In the genomic region with DNA sequence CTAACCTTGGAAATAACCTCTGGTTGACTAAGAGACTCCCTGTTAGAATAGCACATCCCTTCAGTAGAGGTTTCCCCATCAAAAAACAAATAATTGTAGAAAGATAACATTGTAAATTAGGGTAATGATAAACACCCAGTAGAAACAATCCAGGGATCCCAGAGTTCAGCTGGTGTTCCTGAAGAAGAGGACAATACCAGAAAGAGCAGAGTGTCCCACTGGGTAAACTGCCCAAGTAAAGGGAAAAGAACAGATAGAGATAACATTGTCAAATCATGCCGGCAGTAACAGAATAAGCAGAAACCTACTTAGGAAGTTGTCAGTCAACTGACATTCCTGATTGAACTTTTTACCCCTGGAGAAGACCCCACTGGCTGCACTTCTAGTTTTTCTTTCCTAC, we compare ENCODE assay signal across 26 mouse cellular contexts.
"Had no signal": no experiment of that assay in that cellular context is flagged by ENCODE, and none has a peak within 500 bp of the region (broad histone marks: within the 10 kb centered on the region; RNA-seq: fewer than 3 reads in every experiment).

No protein-coding gene starts in this region.

- DNase-seq: gastrocnemius, adult 2 months; gastrocnemius, postnatal 10 days; gastrocnemius, postnatal 25 days; heart, postnatal 4 days; kidney, adult 18-20 months; kidney, adult 8-10 months; kidney, postnatal 10 days; kidney, postnatal 25 days; kidney, postnatal 4 days; liver; liver, embryonic 13.5 days; liver, postnatal 0 days had no signal

- ATAC-seq: forebrain, embryonic 16.5 days; hindbrain, embryonic 16.5 days; inflammation-experienced regulatory T-cells, adult 6 months; intestine, embryonic 15.5 days; intestine, postnatal 0 days; liver, postnatal 0 days had no signal

- H3K27ac ChIP-seq: gastrocnemius, adult 2 months; hindbrain, embryonic 10.5 days; hindbrain, embryonic 12.5 days; hindbrain, embryonic 14.5 days; intestine, embryonic 15.5 days; layer of hippocampus, adult 2 months; left cerebral cortex, adult 2 months; limb, embryonic 10.5 days; limb, embryonic 12.5 days; liver, embryonic 13.5 days; liver, embryonic 15.5 days had no signal

- H3K36me3 ChIP-seq: hindbrain, embryonic 10.5 days; hindbrain, embryonic 12.5 days; intestine, embryonic 15.5 days; limb, embryonic 10.5 days; limb, embryonic 12.5 days; liver, embryonic 13.5 days; liver, embryonic 15.5 days had no signal

- H3K9ac ChIP-seq: hindbrain, embryonic 12.5 days; hindbrain, embryonic 14.5 days; intestine, embryonic 15.5 days; limb, embryonic 12.5 days; liver, embryonic 13.5 days; liver, embryonic 15.5 days; liver, postnatal 0 days had no signal

- H3K4me3 ChIP-seq: gastrocnemius, adult 2 months; hindbrain, embryonic 10.5 days; hindbrain, embryonic 12.5 days; intestine, embryonic 15.5 days; layer of hippocampus, adult 2 months; left cerebral cortex, adult 2 months; limb, embryonic 10.5 days; limb, embryonic 12.5 days; liver, embryonic 13.5 days; liver, embryonic 15.5 days had no signal

- H3K27me3 ChIP-seq: hindbrain, embryonic 12.5 days; intestine, embryonic 15.5 days; limb, embryonic 12.5 days; liver, embryonic 13.5 days; liver, embryonic 15.5 days had no signal

- H3K4me1 ChIP-seq: hindbrain, embryonic 10.5 days; hindbrain, embryonic 12.5 days; intestine, embryonic 15.5 days; limb, embryonic 10.5 days; limb, embryonic 12.5 days; liver, embryonic 13.5 days; liver, embryonic 15.5 days had no signal

- H3K4me2 ChIP-seq: hindbrain, embryonic 12.5 days; hindbrain, embryonic 14.5 days; intestine, embryonic 15.5 days; limb, embryonic 12.5 days; liver, embryonic 11.5 days; liver, embryonic 13.5 days; liver, embryonic 15.5 days had no signal

- H3K9me3 ChIP-seq: hindbrain, embryonic 10.5 days; hindbrain, embryonic 12.5 days; intestine, embryonic 15.5 days; limb, embryonic 10.5 days; limb, embryonic 12.5 days; liver, embryonic 13.5 days; liver, embryonic 15.5 days had no signal
